Mouse (Mus musculus) cerebellum, postnatal 14 days (tissue): ENCODE data around the gene Zfp691.

Experiments
- DNase-seq, 2 experiments: peaks; one replicate each; pipeline ENCODE4 v3.0.0; 2021; ENCODE audit warnings: mixed read lengths in 2 of 2

Gene Zfp691

GRCm38 (mm10) chr4:119120095-119120494 lies 53.9 kb downstream of the Zfp691 start:
- DNase-seq = no peak
